Mouse (Mus musculus): Measurements from ENCODE around the gene Atp6v1f. TPM values are rescaled to one million over a fixed set of nuclear protein-coding genes. Genes with fewer than 3 reads are reported as not detected.

Atp6v1f gene
- 256 TPM for polyA plus RNA-seq (2014; fragmentation: Illumina TruSeq; extraction: RNeasy Lipid Tissue Mini Kit (QIAGEN cat#74804); ENCODE audit: insufficient read depth, low read depth, low replicate concordance)

DNA sequence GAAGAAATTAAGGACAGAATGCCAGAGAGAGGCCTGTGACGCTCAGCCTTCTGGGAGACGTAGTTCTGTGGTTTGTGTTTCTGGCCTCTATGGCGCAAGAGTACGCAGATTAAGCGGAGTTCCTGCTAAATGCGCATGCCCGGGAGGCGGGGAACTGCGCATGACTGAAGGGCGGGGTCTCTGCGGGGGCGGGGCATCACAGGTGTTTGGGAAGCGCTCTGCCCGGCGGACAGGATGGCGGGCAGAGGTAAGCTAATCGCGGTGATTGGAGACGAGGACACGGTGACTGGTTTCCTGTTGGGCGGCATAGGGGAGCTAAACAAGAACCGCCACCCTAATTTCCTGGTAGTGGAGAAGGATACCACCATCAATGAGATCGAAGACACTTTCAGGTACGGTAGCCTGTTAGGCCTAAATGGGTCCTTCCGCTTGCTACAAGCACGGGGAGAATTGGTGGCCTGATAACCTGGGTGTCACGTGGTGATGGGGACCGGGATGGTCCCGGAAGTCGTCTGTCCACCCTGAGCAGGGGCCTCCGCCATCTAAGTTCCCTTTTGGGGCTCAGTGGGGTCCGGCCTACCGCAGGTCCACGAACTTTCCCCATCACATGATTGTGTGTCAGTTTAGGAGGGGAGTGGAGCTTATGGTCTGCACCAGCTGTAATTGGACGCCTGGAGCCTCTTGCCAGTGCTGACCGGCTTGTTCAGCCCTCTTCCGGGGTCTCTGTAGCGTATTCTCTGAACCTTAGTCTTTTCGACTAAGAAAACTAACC is at the start of gene Atp6v1f:
Gene Atp6v1f, plus strand, starts transcription at position 136 of the 772 bp plus-strand sequence.

DNA sequence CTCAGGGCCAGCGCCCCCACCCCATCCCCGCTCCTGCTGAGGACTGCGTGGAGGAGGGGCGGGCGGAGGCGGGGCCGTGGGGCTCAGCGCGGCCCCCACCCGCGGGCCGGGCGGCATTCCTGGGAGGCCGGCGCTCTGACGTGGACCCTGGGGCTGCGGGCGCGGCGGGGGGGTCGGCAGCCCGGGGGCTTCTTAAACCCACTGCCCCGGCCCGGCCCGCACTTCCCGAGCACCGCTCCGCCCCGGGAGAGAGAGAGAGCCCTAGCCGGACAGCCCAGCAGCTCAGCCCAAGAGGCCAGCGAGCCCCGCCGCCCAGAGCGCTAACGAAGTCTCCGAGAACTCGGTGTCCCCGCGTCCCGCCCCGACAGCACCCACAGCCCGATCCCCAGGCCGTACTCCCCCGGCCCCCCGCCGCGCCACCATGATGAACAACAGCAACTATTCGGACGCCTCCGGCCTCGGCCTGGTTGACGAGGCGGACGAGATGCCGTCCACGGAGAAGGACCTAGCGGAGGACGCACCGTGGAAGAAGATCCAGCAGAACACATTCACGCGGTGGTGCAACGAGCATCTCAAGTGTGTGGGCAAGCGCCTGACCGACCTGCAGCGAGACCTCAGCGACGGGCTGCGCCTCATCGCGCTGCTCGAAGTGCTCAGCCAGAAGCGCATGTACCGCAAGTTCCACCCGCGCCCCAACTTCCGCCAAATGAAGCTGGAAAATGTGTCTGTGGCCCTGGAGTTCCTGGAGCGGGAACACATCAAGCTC is 34.3 kb upstream of the Atp6v1f start, which contains the start of gene Flnc:
Gene Flnc, plus strand, starts transcription at position 219 of the 766 bp plus-strand sequence.

DNA sequence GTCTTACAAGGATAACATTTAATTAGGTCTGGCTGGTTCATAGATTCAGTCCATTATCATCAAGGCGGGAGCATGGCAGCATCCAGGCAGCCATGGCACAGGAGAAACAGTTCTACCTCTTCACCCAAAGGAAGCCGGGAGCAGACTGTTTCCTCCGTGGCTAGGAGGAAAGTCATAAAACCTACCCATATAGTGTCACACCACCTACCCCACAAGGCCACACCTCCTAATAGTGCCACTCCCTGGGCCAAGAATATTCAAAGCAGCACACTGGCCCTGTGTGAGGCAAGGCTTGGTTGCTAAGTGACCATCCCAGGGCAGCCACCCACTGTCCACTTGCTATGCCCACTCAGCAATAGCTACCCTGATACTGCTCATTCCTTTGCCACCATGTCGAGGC is 3.6 kb downstream of the Atp6v1f start, which contains the start of gene Atp6v1fnb:
Gene Atp6v1fnb, plus strand, starts transcription at position 301 of the 400 bp plus-strand sequence.

DNA sequence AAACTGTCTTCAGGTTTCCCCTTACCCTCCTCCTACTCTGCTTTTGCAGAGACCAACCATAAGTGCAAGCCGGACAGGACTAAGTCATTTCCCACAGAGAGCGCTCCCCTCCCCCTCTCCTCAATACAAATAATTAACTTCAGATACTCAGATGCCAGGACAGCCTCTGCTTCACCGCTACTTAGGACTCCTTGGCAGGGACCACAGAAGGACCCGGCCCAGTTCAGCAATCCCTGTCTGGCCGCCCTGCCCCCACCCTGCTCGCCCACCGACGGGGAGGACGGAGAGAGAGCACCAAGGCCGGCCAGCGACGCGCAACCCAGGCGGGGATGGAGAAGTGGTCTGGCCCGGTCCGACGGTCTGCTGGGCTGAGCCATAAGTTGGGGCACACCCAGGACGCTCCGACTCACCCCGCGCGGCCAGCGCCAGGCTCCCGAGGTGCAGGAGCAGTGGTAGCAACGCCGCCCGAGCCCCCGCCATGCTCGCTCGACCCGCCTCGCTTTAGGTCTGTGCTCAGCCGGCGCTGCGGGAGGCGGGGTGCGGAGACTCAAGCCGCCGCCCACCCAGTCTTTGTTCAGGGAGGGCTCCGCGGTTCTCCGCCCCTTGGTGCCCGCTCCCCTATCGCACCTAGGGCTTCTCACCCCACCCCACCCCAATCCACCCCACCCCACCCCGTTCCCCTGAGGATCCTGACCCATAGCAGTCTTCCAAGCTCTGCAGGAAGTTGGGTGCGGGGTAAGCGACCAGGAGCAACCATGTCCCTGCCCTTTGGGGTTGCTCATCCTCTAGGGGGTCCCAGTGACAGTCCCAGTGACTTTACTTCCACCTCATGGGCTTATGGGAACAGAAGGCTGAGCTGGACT is 40.2 kb downstream of the Atp6v1f start, which contains the start of gene Kcp:
Gene Kcp, minus strand, starts transcription at position 506 of the 863 bp plus-strand sequence.

Other genes with a start within 250 kb of the Atp6v1f start
- gene Hilpda, start 195.2 kb upstream of the Atp6v1f start, polyA plus RNA-seq (2014; fragmentation: Illumina TruSeq; extraction: RNeasy Lipid Tissue Mini Kit (QIAGEN cat#74804); ENCODE audit: insufficient read depth, low read depth, low replicate concordance) = 282 TPM
- 4.0 TPM for gene Fam71f2, start 188.1 kb upstream of the Atp6v1f start, polyA plus RNA-seq (2014; fragmentation: Illumina TruSeq; extraction: RNeasy Lipid Tissue Mini Kit (QIAGEN cat#74804); ENCODE audit: insufficient read depth, low read depth, low replicate concordance)
- not detected for gene Fam71f1, start 148.6 kb upstream of the Atp6v1f start, polyA plus RNA-seq (2014; fragmentation: Illumina TruSeq; extraction: RNeasy Lipid Tissue Mini Kit (QIAGEN cat#74804); ENCODE audit: insufficient read depth, low read depth, low replicate concordance)
- gene Calu, start 119.6 kb upstream of the Atp6v1f start, polyA plus RNA-seq (2014; fragmentation: Illumina TruSeq; extraction: RNeasy Lipid Tissue Mini Kit (QIAGEN cat#74804); ENCODE audit: insufficient read depth, low read depth, low replicate concordance) = 128 TPM
- gene Opn1sw, start 79.2 kb upstream of the Atp6v1f start, polyA plus RNA-seq (2014; fragmentation: Illumina TruSeq; extraction: RNeasy Lipid Tissue Mini Kit (QIAGEN cat#74804); ENCODE audit: insufficient read depth, low read depth, low replicate concordance) = 0.24 TPM
- gene Ccdc136, start 71.4 kb upstream of the Atp6v1f start, polyA plus RNA-seq (2014; fragmentation: Illumina TruSeq; extraction: RNeasy Lipid Tissue Mini Kit (QIAGEN cat#74804); ENCODE audit: insufficient read depth, low read depth, low replicate concordance) = 2.0 TPM
- 1.7 TPM for gene Flnc, start 34.5 kb upstream of the Atp6v1f start, polyA plus RNA-seq (2014; fragmentation: Illumina TruSeq; extraction: RNeasy Lipid Tissue Mini Kit (QIAGEN cat#74804); ENCODE audit: insufficient read depth, low read depth, low replicate concordance)
- not detected for gene Atp6v1fnb, start 3.7 kb downstream of the Atp6v1f start, polyA plus RNA-seq (2014; fragmentation: Illumina TruSeq; extraction: RNeasy Lipid Tissue Mini Kit (QIAGEN cat#74804); ENCODE audit: insufficient read depth, low read depth, low replicate concordance)
- 1.5 TPM for gene Kcp, start 40.2 kb downstream of the Atp6v1f start, polyA plus RNA-seq (2014; fragmentation: Illumina TruSeq; extraction: RNeasy Lipid Tissue Mini Kit (QIAGEN cat#74804); ENCODE audit: insufficient read depth, low read depth, low replicate concordance)
- gene Irf5, start 58.9 kb downstream of the Atp6v1f start, polyA plus RNA-seq (2014; fragmentation: Illumina TruSeq; extraction: RNeasy Lipid Tissue Mini Kit (QIAGEN cat#74804); ENCODE audit: insufficient read depth, low read depth, low replicate concordance) = 18.6 TPM
- gene Tnpo3, start 142.2 kb downstream of the Atp6v1f start, polyA plus RNA-seq (2014; fragmentation: Illumina TruSeq; extraction: RNeasy Lipid Tissue Mini Kit (QIAGEN cat#74804); ENCODE audit: insufficient read depth, low read depth, low replicate concordance) = 23.0 TPM
- gene Tspan33, start 226.5 kb downstream of the Atp6v1f start, polyA plus RNA-seq (2014; fragmentation: Illumina TruSeq; extraction: RNeasy Lipid Tissue Mini Kit (QIAGEN cat#74804); ENCODE audit: insufficient read depth, low read depth, low replicate concordance) = 2.0 TPM